Mouse (Mus musculus): ENCODE data around the gene Map6.

Gene Map6

GRCm38 (mm10) chr7:99386030-99386429 lies 118.8 kb downstream of the Map6 start:
- DNase-seq (ENCODE audit: extremely low spot score, low read depth, low spot score): no peak
